Mouse (Mus musculus) heart, embryonic 14.5 days (tissue): ENCODE results near the gene Il9r. TPM values are rescaled to one million over a fixed set of nuclear protein-coding genes. Genes with fewer than 3 reads are reported as not detected.

Experiments used
- ATAC-seq: fragments of 200-750 bp; cut with Nextera tagmentation; 2 replicates; pipeline ENCODE4 v1.8.0; 2017; ENCODE audit warnings: low read depth, moderate TSS enrichment; ENCODE audit not compliant: insufficient number of reproducible peaks, insufficient read depth, low FRiP score
- H3K27ac ChIP-seq, 2 experiments: fragments of 200-500 bp in 1 of 2; fragments of 300-500 bp in 1 of 2; sonication (generic) in 1 of 2; replicated peaks in 1 of 2; 2 replicates each; pipeline ENCODE4 v1.5.1; 2012 to 2014; ENCODE audit warnings: low read depth in 2 of 2, low read length in 2 of 2, control low read depth in 1 of 2, mild to moderate bottlenecking in 1 of 2, mixed read lengths in 1 of 2; ENCODE audit not compliant: control insufficient read depth in 1 of 2, insufficient read depth in 1 of 2
- H3K27me3 ChIP-seq: fragments of 300-500 bp; sonication (generic); 2 replicates; pipeline ENCODE4 v1.6.1; 2014; ENCODE audit warnings: mild to moderate bottlenecking, low read length, control low read depth; ENCODE audit not compliant: control insufficient read depth, insufficient read depth
- H3K36me3 ChIP-seq: fragments of 300-500 bp; sonication (generic); 2 replicates; pipeline ENCODE4 v1.6.1; 2014; ENCODE audit warnings: mild to moderate bottlenecking, control low read depth, low read length, mixed read lengths; ENCODE audit not compliant: control insufficient read depth, insufficient read depth
- H3K4me1 ChIP-seq, 2 experiments: fragments of 200-500 bp in 1 of 2; fragments of 300-500 bp in 1 of 2; sonication (generic) in 1 of 2; 2 replicates each; pipeline ENCODE4 v1.6.1; 2012 to 2014; ENCODE audit warnings: low read length in 2 of 2, control low read depth in 1 of 2, mixed read lengths in 1 of 2; ENCODE audit not compliant: control insufficient read depth in 2 of 2, insufficient read depth in 2 of 2
- H3K4me2 ChIP-seq: fragments of 300-500 bp; sonication (generic); 2 replicates; pipeline ENCODE4 v1.6.1; 2014; ENCODE audit warnings: mild to moderate bottlenecking, low read length
- H3K4me3 ChIP-seq, 2 experiments: fragments of 200-500 bp in 1 of 2; fragments of 300-500 bp in 1 of 2; sonication (generic) in 1 of 2; 2 replicates each; pipeline ENCODE4 v1.5.1; 2012 to 2014; ENCODE audit warnings: low read length in 2 of 2, mild to moderate bottlenecking in 2 of 2, control low read depth in 1 of 2, low read depth in 1 of 2, moderate library complexity in 1 of 2; ENCODE audit not compliant: control insufficient read depth in 1 of 2, insufficient read depth in 1 of 2
- H3K9ac ChIP-seq: fragments of 300-500 bp; sonication (generic); 2 replicates; pipeline ENCODE4 v1.6.1; 2014; ENCODE audit warnings: mild to moderate bottlenecking, low read length
- H3K9me3 ChIP-seq: fragments of 300-500 bp; sonication (generic); 2 replicates; pipeline ENCODE4 v1.6.1; 2016; ENCODE audit warnings: low read length, control low read depth; ENCODE audit not compliant: control insufficient read depth
- WGBS: fragments of 180-500 bp; shearing (Covaris S2); extraction: QIAGEN DNeasy Blood & Tissue Kit; methylation state at CpG from one replicate; pipeline ENCODE4 v1.1.7; 2014; 5-methylcytosine and 5-hydroxymethylcytosine counted together
- polyA plus RNA-seq: library from polyadenylated mRNA; unstranded; fragments of >200 nt; fragmentation: Nextera tagmentation; extraction: Ambion mirVana; gene quantifications from 2 replicates; pipeline ENCODE4 v1.2.1, GENCODE M21; 2014

Il9r gene
- 0.05 TPM in 1 of 2 replicates, not detected in the other for polyA plus RNA-seq

DNA sequence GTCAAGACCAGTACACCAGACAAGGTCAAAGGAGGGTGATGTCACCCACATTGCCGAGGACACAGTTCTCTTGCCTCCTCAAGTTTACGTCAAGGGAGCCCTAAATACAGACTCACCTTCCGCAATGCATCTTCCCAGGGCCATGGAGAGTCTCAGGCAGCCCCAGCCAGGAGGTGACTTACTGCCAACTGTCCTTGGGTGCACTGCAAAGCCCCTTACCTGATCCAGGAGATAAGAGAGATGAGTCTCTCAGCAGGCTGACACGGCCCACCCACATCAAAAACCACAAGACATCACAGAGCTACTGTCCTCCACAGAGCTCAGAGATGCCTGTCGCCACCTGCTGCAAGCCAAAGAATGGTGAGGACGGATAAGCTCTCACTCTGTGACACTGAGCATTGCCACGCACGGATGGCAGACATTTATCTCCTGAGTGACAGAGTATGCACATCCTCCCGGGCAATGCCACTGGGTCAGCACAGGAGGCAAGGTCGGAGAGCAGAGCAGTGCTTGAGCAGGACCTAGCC is at the start of gene Il9r:
Gene Il9r, minus strand, starts transcription at position 205 of the 527 bp plus-strand sequence.
- 32% methylated on average over 10 of the region's 10 CpGs for WGBS
- Histone ChIP-seq H3K27me3 (no peaks in the 10 kb centered on the region), H3K4me3 (no peak within 1 kb of the TSS), H3K9ac (no peak within 1 kb of the TSS), H3K4me2 (no peak within 1 kb of the TSS), H3K4me1 (peaks cover 0 to 3% of the 10 kb centered on the region in 2 experiments; a peak in 1 of 4 replicates), H3K9me3 (no peaks in the 10 kb centered on the region), H3K36me3 (no peaks in the 10 kb centered on the region), H3K27ac (no peak within 1 kb of the TSS)
- ATAC-seq: no peak

GRCm38 (mm10) chr11:32248350-32248749 is 48.3 kb upstream of the Il9r start:
- Histone ChIP-seq H3K4me1 (peaks cover 5 to 8% of the 10 kb centered on the region in 2 experiments; a peak in 3 of 4 replicates), H3K36me3 (peaks cover 82% of the 10 kb centered on the region), H3K4me2 (no peak overlapping the region), H3K9me3 (no peaks in the 10 kb centered on the region), H3K4me3 (no peak overlapping the region), H3K9ac (no peak overlapping the region), H3K27ac (no peak overlapping the region), H3K27me3 (no peaks in the 10 kb centered on the region)
- no peak for ATAC-seq
- 76% methylated on average over 3 of the region's 3 CpGs for WGBS

DNA sequence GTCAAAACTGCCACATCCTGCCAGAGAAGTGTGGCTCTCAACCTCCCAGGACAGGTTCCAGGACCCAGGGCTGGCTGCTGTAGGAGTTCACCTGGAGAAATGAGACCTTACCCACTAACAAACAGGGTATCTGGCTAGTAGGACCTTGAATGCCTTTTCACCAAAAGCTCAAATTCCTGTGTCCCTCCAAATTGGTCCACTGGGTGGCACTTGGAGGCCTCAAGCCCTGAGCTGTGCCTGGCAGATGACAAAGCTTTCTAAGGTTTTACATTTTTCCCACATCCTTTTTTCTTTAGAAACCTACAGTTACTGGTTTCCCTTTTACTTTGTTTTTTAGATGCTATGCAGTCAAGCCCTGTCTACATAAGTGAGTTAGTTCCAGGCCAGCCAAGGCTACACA is 47.0 kb upstream of the Il9r start:
- peaks cover 6 to 11% of the 10 kb centered on the region in 2 experiments; a peak in 3 of 4 replicates for H3K4me1 ChIP-seq
- ATAC-seq: no peak
- no peak overlapping the region for H3K4me3 ChIP-seq
- H3K9me3 ChIP-seq: no peaks in the 10 kb centered on the region
- H3K4me2 ChIP-seq: no peak overlapping the region
- no peak overlapping the region for H3K27ac ChIP-seq
- peaks cover 75% of the 10 kb centered on the region for H3K36me3 ChIP-seq
- no peak overlapping the region for H3K9ac ChIP-seq
- H3K27me3 ChIP-seq: no peaks in the 10 kb centered on the region

- Histone ChIP-seq H3K9ac (no peak overlapping the region), H3K36me3 (peaks cover 73% of the 10 kb centered on the region), H3K4me2 (no peak overlapping the region), H3K27me3 (no peaks in the 10 kb centered on the region), H3K27ac (no peak overlapping the region), H3K9me3 (no peaks in the 10 kb centered on the region), H3K4me1 (peaks cover 6 to 11% of the 10 kb centered on the region in 2 experiments; a peak in 3 of 4 replicates), H3K4me3 (no peak overlapping the region)
- ATAC-seq: no peak
- 82% methylated on average over 6 of the region's 6 CpGs for WGBS
Observed at GRCm38 (mm10) chr11:32245614-32246013, 45.5 kb upstream of the Il9r start.

DNA sequence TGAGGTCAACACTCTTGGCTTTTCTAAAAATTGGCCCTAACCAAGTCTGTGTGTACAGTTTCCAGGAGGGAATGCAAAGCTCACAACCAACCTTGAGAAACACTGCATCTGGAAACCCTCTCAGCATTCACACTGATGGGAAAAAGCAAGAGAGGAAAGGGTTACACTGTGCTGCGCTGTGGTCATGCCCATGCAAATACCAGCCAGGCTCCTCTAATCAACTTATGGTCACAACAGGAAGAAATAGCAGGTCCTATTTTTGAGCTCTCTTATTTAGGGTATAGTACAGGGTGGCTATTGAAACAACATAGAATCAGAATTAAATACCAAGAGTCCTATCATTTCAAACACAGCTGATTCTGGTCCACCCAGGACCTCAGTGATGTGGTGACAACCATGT is 44.5 kb upstream of the Il9r start:
- peaks cover 6 to 11% of the 10 kb centered on the region in 2 experiments; a peak in 3 of 4 replicates for H3K4me1 ChIP-seq
- H3K9me3 ChIP-seq: no peaks in the 10 kb centered on the region
- no peaks in the 10 kb centered on the region for H3K27me3 ChIP-seq
- peaks cover 73% of the 10 kb centered on the region for H3K36me3 ChIP-seq
- 76% methylated on average over 1 of the region's 1 CpGs for WGBS
- no peak overlapping the region for H3K4me3 ChIP-seq
- H3K27ac ChIP-seq: no peak overlapping the region
- no peak overlapping the region for H3K4me2 ChIP-seq
- H3K9ac ChIP-seq: no peak overlapping the region
- no peak for ATAC-seq

- Histone ChIP-seq H3K27ac (no peak overlapping the region; a peak in 1 of 4 replicates), H3K4me1 (peaks cover 6 to 11% of the 10 kb centered on the region in 2 experiments; a peak in 3 of 4 replicates), H3K4me3 (no peak overlapping the region), H3K9me3 (no peaks in the 10 kb centered on the region), H3K9ac (no peak overlapping the region), H3K36me3 (peaks cover 73% of the 10 kb centered on the region), H3K27me3 (no peaks in the 10 kb centered on the region), H3K4me2 (no peak overlapping the region)
- 74% methylated on average over 3 of the region's 3 CpGs for WGBS
- no peak for ATAC-seq
Observed at GRCm38 (mm10) chr11:32244064-32244463, 44.0 kb upstream of the Il9r start.

DNA sequence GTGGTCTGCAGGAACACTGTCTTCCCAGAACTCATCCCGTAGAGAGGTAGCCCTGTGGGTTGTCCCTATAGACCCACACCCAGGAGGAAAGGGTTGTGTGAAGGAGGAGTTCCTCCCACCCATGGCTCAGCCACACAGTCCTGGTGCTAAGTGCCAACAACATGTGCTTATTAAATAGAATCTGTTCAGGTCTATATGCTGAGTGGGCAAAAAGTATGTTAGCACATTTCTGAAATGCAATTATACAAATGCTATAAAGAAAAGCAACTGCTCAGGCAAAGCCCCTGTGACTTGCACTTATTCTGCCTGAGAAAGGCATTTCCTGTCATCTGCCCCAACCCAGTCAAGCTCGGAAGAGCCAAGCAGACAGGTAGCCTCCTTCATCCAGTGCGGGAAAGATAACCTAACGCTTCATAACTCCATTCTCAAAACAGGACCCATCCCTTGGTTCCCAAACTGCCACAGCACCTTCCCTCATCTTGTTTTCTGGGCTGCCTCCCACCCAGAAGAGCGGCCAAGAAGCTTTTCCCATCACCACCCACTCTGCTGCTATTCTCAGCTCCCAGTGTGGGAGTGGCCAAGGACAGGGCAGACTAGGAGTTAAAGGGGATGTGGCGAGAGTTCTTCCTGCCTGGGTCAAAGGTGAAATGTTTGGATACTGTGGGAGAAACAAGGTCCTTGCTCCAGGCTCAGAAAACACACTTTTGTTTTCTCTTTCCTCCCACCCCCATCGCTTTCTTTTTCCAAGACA is 43.3 kb upstream of the Il9r start:
- 54% methylated on average over 7 of the region's 7 CpGs for WGBS
- peaks cover 73% of the 10 kb centered on the region for H3K36me3 ChIP-seq
- no peak for ATAC-seq
- H3K4me1 ChIP-seq: peaks cover 6 to 11% of the 10 kb centered on the region in 2 experiments; a peak in 3 of 4 replicates
- H3K9me3 ChIP-seq: no peaks in the 10 kb centered on the region
- no peak overlapping the region for H3K4me3 ChIP-seq
- no peak overlapping the region for H3K9ac ChIP-seq
- H3K4me2 ChIP-seq: no peak overlapping the region
- H3K27ac ChIP-seq: peak overlapping the region in 1 of 2 experiments; percentile 14; a peak in 1 of 4 replicates
- no peaks in the 10 kb centered on the region for H3K27me3 ChIP-seq
